9 mouse cellular contexts compared by ENCODE assay signal in the genomic region with DNA sequence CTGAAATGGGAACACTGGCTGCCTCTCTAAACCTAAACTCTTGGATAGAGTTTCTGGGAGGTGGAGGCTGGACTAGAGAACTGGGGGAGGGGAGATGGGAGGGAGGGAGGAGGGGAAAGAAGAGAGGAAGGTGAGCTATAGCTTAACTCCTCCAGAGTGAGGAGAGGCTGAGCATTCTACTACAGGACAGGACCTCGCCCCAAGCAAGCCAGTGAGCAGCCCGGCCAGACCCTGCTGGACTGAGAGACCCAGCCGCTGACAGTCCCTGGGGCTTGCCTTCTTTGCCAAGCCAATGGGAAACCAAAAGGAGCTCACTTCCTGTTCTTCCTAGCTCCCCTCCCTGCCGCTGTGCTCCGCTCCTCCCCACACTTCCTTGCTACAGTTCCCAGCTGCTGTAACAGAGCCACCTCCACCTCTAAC. TPM values are rescaled to one million over a fixed set of nuclear protein-coding genes. Genes with fewer than 3 reads are reported as not detected.
DNase-seq lines count a peak whose midpoint lies in the region; ATAC-seq and TF ChIP-seq lines count a peak whose summit lies in the region.
"Had no signal": no experiment of that assay in that cellular context is flagged by ENCODE, and none has a peak within 500 bp of the region (broad histone marks: within the 10 kb centered on the region; RNA-seq: fewer than 3 reads in every experiment).

No protein-coding gene starts in this region.

- H3ac ChIP-seq in myocyte (ENCODE audit: control insufficient read depth, insufficient read length) = no peak overlapping the region

- no peaks in the 10 kb centered on the region for H3K27me3 ChIP-seq in midbrain, embryonic 15.5 days (replicated peaks)
- no peaks in the 10 kb centered on the region for H3K27me3 ChIP-seq in midbrain, embryonic 13.5 days
- H3K27me3 ChIP-seq in heart, embryonic 11.5 days (ENCODE audit: control insufficient read depth, insufficient read depth, low read length) = peaks cover 6% of the 10 kb centered on the region
- H3K27me3 ChIP-seq in myocyte (ENCODE audit: control insufficient read depth, insufficient read depth, insufficient read length) = no peaks in the 10 kb centered on the region

- H3K4me1 ChIP-seq in midbrain, embryonic 15.5 days = no peaks in the 10 kb centered on the region
- H3K4me1 ChIP-seq in midbrain, embryonic 13.5 days (replicated peaks) = no peaks in the 10 kb centered on the region
- H3K4me1 ChIP-seq in heart, embryonic 11.5 days (ENCODE audit: control insufficient read depth, insufficient read depth, low read length) = no peaks in the 10 kb centered on the region

- no peak overlapping the region for H3K4me3 ChIP-seq in midbrain, embryonic 15.5 days
- H3K4me3 ChIP-seq in midbrain, embryonic 13.5 days (replicated peaks) = no peak overlapping the region
- H3K4me3 ChIP-seq in heart, embryonic 11.5 days (ENCODE audit: low read depth, low read length) = no peak overlapping the region
- no peak overlapping the region for H3K4me3 ChIP-seq in myocyte

- no peaks in the 10 kb centered on the region for H3K79me2 ChIP-seq in myocyte (ENCODE audit: control insufficient read depth, insufficient read depth)

- peaks cover 29% of the 10 kb centered on the region for H3K36me3 ChIP-seq in midbrain, embryonic 15.5 days (replicated peaks)
- peaks cover 68% of the 10 kb centered on the region for H3K36me3 ChIP-seq in midbrain, embryonic 13.5 days
- no peaks in the 10 kb centered on the region for H3K36me3 ChIP-seq in heart, embryonic 11.5 days (ENCODE audit: control insufficient read depth, insufficient read depth, low read length)
- H3K36me3 ChIP-seq in myocyte (ENCODE audit: control insufficient read depth, insufficient read depth) = peaks cover 6% of the 10 kb centered on the region

- 0 out of 2 replicates have a peak, but pooled peaks have one; percentile 58 for ATAC-seq in midbrain, embryonic 15.5 days (replicated peaks)
- ATAC-seq in midbrain, embryonic 13.5 days = no peak
- no peak for ATAC-seq in heart, embryonic 11.5 days (replicated peaks; ENCODE audit: insufficient number of reproducible peaks, low FRiP score, low TSS enrichment)
- ATAC-seq in monocyte, adult 5-6 weeks (replicated peaks; ENCODE audit: insufficient number of reproducible peaks, low FRiP score, low TSS enrichment, poor library complexity, severe bottlenecking) = no peak

- no peak overlapping the region for H3K27ac ChIP-seq in midbrain, embryonic 15.5 days
- no peak overlapping the region for H3K27ac ChIP-seq in midbrain, embryonic 13.5 days
- H3K27ac ChIP-seq in heart, embryonic 11.5 days (ENCODE audit: low read depth, low read length) = 0 out of 2 replicates have a peak overlapping the region, but pooled peaks have one; percentile 35
- H3K27ac ChIP-seq: liver, embryonic 14.5 days had no signal

- no peak overlapping the region for H3K4me2 ChIP-seq in midbrain, embryonic 15.5 days
- H3K4me2 ChIP-seq in midbrain, embryonic 13.5 days (replicated peaks) = no peak overlapping the region
- H3K4me2 ChIP-seq in heart, embryonic 11.5 days = peak overlapping the region; percentile 20
- H3K4me2 ChIP-seq in myocyte (ENCODE audit: low read depth) = no peak overlapping the region

- peak; percentile 54 to 56 for DNase-seq in kidney, postnatal 36 days
- DNase-seq in layer of hippocampus, postnatal 36 days = no peak
- no peak for DNase-seq in thymus, adult 18-20 months

- WGBS in midbrain, embryonic 15.5 days = 55% methylated on average over 5 of the region's 5 CpGs
- 55% methylated on average over 5 of the region's 5 CpGs for WGBS in midbrain, embryonic 13.5 days
- 11% methylated on average over 5 of the region's 5 CpGs for WGBS in heart, embryonic 11.5 days (ENCODE audit: insufficient replicate concordance)

- H3K9ac ChIP-seq in midbrain, embryonic 15.5 days = no peak overlapping the region
- H3K9ac ChIP-seq in midbrain, embryonic 13.5 days (replicated peaks) = no peak overlapping the region
- H3K9ac ChIP-seq in heart, embryonic 11.5 days (ENCODE audit: low read depth, low read length) = no peak overlapping the region
- H3K9ac ChIP-seq: liver, embryonic 14.5 days had no signal

- TF ChIP-seq POLR2A in myocyte (IDR thresholded peaks at IDR 0.05; ENCODE audit: insufficient read length, low read depth) = no peak

- no peaks in the 10 kb centered on the region for H3K9me3 ChIP-seq in midbrain, embryonic 15.5 days
- no peaks in the 10 kb centered on the region for H3K9me3 ChIP-seq in midbrain, embryonic 13.5 days
- no peaks in the 10 kb centered on the region for H3K9me3 ChIP-seq in heart, embryonic 11.5 days (replicated peaks; ENCODE audit: control insufficient read depth, low read length)

TF ChIP-seq in myocyte, 11 proteins besides CTCF, POLR2A, EP300 and RAD21:
- TF ChIP-seq POLR2AphosphoS2 (IDR thresholded peaks at IDR 0.05; ENCODE audit: insufficient read length, low read depth) = peak; percentile 33
- no peak for TF ChIP-seq REST (IDR thresholded peaks at IDR 0.05; ENCODE audit: insufficient read depth, insufficient read length)

RNA-seq across cellular contexts. Expression of a gene that starts 19.6 kb away (rescaled TPM):
- 22.5 and 27.1 TPM in 2 replicates for polyA plus RNA-seq in midbrain, embryonic 15.5 days (2015; fragmentation: Nextera tagmentation; extraction: Ambion mirVana)
- 18.1 and 20.6 TPM in 2 replicates for polyA plus RNA-seq in midbrain, embryonic 13.5 days (2015; fragmentation: Nextera tagmentation; extraction: Ambion mirVana)
- 4.0 and 6.6 TPM in 2 replicates for polyA plus RNA-seq in heart, embryonic 11.5 days (2014; fragmentation: Nextera tagmentation; extraction: Ambion mirVana)
- polyA plus RNA-seq in myocyte (2012; fragmentation: generic; extraction: Trizol) = 40.7 TPM
- total RNA-seq in monocyte, adult 5-6 weeks (2017) = 0.10 TPM in 1 of 3 replicates, not detected in the others
- 100 to 1,000 TPM; 556 to 596 TPM for total RNA-seq in layer of hippocampus, postnatal 36 days (2021)

RNA-seq across cellular contexts. Expression of a gene that starts 37.8 kb away (rescaled TPM):
- 186 and 214 TPM in 2 replicates for polyA plus RNA-seq in midbrain, embryonic 15.5 days (2015; fragmentation: Nextera tagmentation; extraction: Ambion mirVana)
- 212 and 229 TPM in 2 replicates for polyA plus RNA-seq in midbrain, embryonic 13.5 days (2015; fragmentation: Nextera tagmentation; extraction: Ambion mirVana)
- polyA plus RNA-seq in heart, embryonic 11.5 days (2014; fragmentation: Nextera tagmentation; extraction: Ambion mirVana) = 60.1 and 63.5 TPM in 2 replicates
- 22.7 TPM for polyA plus RNA-seq in myocyte (2012; fragmentation: generic; extraction: Trizol)
- 15.8 to 38.3 TPM (median 16.2 TPM) in 3 replicates for total RNA-seq in monocyte, adult 5-6 weeks (2017)
- total RNA-seq in layer of hippocampus, postnatal 36 days (2021) = 100 to 1,000 TPM; 145 to 163 TPM

RNA-seq across cellular contexts. Expression of a gene that starts 46.2 kb away (rescaled TPM):
- polyA plus RNA-seq in midbrain, embryonic 15.5 days (2015; fragmentation: Nextera tagmentation; extraction: Ambion mirVana) = 20.6 and 21.6 TPM in 2 replicates
- 18.0 and 21.0 TPM in 2 replicates for polyA plus RNA-seq in midbrain, embryonic 13.5 days (2015; fragmentation: Nextera tagmentation; extraction: Ambion mirVana)
- 10.8 and 11.5 TPM in 2 replicates for polyA plus RNA-seq in heart, embryonic 11.5 days (2014; fragmentation: Nextera tagmentation; extraction: Ambion mirVana)
- 7.2 TPM for polyA plus RNA-seq in myocyte (2012; fragmentation: generic; extraction: Trizol)
- 5.3 to 11.2 TPM (median 8.9 TPM) in 3 replicates for total RNA-seq in monocyte, adult 5-6 weeks (2017)
- 100 to 1,000 TPM in 1 of 2 experiments, 10 to 100 TPM in 1; 98.7 to 107 TPM for total RNA-seq in layer of hippocampus, postnatal 36 days (2021)

RNA-seq across cellular contexts. Expression of a gene that starts 48.5 kb away (rescaled TPM):
- polyA plus RNA-seq in midbrain, embryonic 15.5 days (2015; fragmentation: Nextera tagmentation; extraction: Ambion mirVana) = 70.6 and 75.6 TPM in 2 replicates
- 25.1 and 25.7 TPM in 2 replicates for polyA plus RNA-seq in midbrain, embryonic 13.5 days (2015; fragmentation: Nextera tagmentation; extraction: Ambion mirVana)
- polyA plus RNA-seq in heart, embryonic 11.5 days (2014; fragmentation: Nextera tagmentation; extraction: Ambion mirVana) = 1.3 and 2.5 TPM in 2 replicates
- polyA plus RNA-seq in myocyte (2012; fragmentation: generic; extraction: Trizol) = not detected
- not detected in 3 replicates for total RNA-seq in monocyte, adult 5-6 weeks (2017)
- 100 to 1,000 TPM; 376 to 384 TPM for total RNA-seq in layer of hippocampus, postnatal 36 days (2021)

Comparison
In these comparisons a context has a peak if more than half of its experiments do, and no peak if none do; other contexts are left out.
1. DNase-seq: peak in kidney, postnatal 36 days (2 of 2); none in layer of hippocampus, postnatal 36 days (0 of 2) and thymus, adult 18-20 months (0 of 2).